Mouse (Mus musculus) thymus, postnatal 25 days (tissue): ENCODE results near the gene Cwc27.

Experiments
- DNase-seq: peaks from one replicate; pipeline ENCODE4 v3.0.0; 2022

Cwc27 gene

DNA sequence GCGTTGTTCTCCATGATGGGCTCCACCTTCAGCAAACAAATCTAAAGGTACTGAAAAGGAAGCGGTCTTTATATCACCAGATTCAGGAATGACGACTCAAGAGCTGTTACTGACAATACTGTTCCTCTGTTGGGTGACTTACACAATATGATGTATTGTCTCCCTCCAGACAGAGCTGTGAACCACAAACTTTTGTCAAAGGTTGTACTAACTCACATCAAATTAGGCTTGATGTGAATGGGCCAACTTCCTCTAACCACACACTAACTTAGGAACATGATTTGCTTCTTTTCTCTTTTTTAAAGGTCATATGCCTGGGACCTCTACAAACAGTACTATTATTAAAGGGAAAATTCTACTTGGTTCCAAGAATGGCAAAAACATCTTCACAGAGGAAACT lies 53.7 kb downstream of the Cwc27 start:
- DNase-seq = no peak

DNA sequence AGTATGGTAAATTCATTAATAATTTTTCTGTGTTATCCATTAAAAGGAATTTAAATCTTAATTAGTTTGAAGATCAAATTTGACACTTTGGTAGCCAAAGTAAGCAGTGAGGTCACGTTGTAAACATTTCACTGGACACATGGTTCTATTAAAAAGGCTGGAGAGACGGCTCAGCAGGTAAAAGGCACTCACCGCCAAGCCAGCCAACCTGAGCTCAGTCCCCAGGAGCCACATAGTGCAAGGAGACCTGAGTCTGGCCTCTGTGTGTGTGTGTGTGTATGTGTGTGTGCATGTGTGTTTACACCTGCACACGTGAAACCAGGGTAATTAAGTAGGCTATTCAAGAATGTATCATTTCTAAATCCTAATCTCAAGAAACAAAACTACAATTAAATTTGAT lies 54.5 kb downstream of the Cwc27 start:
- DNase-seq = no peak

DNA sequence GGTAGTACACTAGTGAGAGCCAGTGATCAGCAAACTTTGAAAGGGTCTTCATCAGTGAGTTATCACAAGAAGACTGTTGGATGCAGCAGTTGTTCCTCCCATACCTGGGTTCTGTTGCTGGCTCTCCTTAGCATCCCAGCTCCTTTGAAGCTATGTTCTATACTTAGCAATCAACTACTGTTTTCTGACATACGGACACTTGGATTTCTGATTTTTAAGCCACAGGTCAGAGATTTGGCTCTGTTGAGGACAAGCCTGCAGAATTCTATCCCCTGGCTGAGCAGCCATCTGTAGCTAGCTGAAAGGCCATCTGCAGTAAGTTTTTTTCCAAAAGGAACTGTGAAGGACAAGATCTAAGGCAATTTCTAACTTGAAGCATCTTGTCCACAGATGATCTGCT lies 57.6 kb downstream of the Cwc27 start:
- no peak for DNase-seq

DNA sequence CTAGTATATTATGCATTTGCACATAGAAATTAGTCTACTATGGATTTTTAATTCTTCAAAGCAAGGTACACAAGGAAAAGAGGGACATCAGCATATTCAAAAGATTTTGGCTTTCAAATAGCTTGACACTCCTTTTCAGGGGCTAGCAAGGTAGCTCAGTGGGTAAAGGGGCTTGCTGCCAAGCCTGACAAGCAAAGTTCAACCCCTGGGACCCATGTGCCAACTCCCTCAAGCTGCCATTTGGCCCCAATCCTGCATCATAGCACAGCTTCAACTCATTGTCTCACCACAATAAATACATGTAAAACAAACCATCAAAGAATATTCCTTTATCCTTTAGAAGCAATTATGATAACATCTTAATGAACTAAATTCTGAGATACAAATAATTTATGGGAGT lies 69.9 kb downstream of the Cwc27 start:
- no peak for DNase-seq

DNA sequence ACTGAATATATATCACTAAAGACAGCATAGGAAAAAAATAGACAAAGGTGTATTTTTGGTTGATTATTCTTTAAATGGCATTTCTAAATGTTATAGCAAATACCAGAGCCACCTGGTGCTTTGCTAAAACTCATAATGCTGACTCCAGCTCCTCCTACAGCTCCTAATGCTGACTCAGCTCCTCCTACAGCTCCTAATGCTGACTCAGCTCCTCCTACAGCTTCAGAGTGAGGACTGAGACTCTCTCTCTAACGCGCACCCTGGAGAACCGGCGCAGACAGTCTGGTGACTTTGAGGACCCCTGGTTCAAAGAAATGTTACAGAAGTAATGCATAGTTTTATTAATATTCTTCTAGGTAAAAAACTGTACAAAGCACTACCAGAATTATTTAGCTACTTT lies 74.1 kb downstream of the Cwc27 start:
- DNase-seq = no peak

DNA sequence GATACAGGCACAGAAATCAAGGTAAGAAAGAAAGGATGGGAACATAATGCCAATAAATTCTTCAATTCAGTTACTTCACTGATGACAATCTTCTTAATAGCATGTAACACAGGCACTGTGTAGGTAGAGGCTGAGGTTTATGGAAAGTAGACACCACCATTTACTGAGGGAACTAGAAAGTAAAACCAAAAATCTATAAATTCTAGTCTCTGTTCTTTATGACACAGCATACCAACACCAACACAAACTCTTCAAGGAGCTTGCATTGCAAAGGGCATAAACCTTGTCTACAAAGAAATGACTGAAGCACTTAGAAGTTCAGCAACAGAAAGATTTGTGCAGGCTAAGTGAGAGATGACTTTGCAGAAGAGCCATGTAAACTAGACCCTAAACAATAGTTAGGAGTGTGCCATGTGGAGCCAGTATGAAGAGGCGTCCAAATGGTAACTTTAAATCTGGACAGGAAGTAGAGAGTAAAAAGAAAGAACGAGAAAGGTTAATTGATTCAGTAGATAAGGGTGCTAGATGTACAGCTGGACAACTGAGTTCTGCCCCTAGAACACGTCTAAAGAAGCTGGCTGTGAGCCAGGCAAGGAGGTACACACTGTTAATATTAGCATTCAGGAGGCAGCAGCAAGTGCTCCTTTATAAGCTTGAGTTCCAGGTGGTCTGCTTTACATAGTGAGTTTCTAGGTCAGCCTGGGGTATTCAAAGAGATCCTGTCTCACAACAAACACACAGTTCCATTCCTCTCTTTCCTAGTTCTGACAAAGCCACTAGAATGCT lies 87.5 kb downstream of the Cwc27 start:
- DNase-seq = no peak

DNA sequence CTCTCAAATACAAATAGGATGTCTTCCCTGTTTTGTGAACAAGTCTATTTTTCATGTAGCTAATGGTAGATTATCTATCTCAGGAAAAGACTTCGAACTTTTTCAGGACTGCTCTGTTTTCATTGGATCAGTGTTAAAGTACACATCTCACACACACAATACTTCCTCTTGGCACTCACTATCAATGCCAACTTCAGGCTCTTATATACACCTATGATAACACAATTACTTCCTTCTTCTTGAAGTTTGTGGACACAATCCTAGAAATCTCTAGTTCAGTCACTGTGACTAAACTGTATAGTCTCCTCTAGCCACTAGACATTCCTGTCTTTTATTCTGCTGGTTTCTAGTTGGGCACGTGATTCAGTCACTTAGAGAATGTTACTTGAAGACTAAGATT lies 89.3 kb downstream of the Cwc27 start:
- DNase-seq = no peak

DNA sequence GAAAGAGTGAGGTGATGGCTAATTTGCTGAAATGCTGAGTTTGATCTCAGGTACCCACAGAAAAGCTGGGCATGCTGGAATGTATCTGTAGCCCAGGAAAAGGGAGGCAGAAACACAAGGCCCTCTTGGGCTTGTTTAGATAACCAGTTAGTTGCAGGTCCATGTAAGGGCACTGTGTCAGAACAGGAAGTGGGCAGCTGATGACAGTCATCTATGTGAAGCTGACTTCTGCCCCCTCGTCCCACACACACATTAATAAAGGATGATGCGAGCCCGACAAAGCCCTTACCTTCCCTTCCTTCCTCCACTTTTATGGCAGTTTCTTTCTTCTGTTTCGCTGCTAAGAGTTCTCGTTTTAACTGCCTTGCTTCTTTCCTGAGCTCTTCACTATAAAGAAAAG lies 96.8 kb downstream of the Cwc27 start:
- no peak for DNase-seq

DNA sequence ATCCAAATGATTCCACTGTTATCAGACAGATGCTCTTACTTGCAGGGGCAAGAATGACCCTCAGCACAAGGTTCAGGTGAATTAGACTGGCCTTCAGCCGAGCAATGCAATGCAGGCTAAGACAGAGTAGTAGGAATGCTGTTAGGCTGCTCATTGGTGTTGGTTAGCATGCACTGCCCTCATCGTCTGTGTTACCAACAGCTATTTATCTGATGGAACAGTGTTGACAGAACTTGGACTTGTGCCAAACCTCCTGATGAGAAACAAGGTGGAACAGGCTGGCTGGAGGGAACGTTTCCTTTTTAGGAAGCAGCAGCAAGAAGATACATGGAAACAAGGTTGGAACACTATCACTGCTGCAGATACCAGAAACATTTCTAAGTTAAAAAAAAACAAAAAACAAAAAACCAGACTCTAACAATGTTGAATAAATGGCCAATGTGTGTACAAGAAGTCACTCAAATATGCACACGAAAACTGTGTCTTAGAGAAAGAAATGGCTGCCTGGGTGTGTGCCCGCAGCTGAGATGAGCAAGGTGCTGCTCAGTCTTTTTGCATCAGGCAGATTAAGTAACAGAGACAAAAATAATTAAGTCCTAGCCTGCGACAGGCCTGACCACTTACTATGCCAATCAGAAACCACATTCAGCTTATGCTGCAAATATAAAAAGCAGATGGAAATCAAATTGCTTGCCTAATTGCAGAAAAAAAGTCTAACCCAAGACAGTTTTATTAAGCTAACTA lies 122.2 kb downstream of the Cwc27 start:
- no peak for DNase-seq

DNA sequence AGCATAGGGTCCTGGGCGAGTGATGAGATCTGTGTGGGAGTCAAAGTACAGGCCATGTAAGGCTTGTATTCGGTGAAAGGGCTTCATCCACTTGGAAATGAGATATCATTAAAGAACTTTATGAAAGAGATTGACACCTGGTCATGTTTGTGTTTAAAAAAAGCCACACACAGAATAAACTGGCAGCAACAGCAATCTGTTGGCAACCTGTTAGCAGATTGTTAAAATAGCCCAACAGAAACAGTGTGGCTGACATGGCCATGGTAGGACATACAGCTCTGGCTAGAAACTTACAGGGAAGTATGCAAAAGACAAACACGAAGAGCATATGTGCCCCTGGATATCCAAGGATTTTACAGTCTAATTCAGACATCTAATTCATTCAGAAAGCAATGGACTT lies 124.2 kb downstream of the Cwc27 start:
- DNase-seq = no peak

DNA sequence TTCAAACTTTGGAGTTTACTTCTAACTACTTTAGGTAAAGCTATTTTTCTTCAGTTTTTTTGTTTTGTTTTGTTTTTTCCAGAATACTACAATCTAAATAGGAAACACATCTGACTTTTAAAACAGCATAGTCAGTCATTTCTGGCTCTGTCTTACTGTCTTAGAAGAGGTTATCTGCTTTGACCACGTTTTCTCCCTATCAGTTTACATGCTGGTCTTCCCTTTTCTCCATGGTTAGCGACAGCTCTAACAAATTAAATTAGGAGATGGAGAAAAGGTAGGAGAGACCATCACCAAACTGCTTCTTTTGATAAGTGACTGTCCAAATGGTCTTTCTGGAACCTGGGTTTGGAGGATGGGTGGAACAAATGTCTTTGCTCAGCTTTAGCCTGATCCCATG lies 131.4 kb downstream of the Cwc27 start:
- no peak for DNase-seq

DNA sequence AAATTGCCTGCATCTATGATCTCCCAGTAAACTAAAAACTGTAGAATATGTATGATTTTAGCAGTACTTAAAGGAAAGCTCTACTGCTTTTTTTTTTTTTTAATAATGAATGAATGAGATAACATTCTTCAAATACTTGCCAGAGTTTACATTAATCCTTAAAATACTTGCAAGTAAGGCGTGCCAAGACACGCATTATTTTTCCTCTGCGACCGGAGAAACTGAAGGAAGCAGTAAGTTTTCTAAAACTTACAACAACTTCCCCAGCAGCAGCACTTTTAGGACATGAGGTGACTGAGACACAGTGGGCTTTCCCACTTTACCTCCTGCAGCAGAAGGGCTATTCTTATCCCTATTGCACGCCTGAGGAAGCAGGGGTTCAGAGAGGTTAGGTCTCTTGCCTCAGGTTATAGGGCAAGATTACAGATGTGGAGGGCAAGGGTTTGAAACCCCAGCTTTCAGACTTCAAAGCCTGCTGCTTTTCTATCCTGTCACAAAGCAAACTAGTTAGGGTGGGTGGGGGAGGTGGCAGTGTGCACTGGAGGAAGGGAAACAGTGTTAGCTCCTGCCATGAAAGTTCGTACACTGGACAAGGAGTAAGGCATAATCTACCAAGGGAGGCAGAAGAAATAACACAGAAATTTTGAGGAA lies 132.5 kb downstream of the Cwc27 start:
- DNase-seq = no peak

DNA sequence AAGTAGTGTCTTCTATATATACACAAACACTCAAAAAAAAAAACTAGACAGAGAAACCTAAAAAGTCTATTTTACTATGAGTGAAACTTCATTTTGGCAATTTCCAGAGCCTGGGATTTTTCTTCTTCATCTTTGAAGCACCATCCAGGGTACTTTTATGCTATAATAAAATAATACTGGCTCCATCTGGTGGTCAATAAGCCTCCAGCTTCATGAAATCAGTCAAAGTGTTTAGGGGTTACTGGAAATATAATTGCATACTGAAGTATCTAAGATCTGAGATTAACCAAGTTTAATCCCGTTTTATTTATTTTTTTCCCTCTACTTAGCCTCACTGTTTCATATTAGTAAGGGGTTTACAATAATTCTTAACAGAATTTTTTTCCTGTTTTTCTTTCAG lies 135.7 kb downstream of the Cwc27 start:
- no peak for DNase-seq

DNA sequence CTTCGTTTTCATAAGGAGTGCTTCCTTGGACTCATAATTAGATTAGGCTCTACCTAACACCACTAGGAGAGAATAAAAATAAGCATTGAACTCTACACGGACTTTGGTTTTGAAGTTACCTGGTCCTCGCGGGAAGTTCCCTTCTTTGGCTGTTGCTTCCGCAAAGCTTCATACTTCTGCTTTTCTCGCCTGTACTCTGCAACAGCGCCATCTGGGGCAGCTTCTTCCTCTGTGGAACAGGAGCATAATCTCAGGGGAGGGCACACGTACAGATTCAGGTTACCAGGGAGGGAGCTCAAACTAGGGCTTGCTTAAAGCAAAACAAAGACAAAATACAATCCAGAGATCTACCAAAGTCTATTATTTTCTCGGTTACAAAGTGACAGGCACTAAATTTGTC lies 155.8 kb downstream of the Cwc27 start:
- no peak for DNase-seq

DNA sequence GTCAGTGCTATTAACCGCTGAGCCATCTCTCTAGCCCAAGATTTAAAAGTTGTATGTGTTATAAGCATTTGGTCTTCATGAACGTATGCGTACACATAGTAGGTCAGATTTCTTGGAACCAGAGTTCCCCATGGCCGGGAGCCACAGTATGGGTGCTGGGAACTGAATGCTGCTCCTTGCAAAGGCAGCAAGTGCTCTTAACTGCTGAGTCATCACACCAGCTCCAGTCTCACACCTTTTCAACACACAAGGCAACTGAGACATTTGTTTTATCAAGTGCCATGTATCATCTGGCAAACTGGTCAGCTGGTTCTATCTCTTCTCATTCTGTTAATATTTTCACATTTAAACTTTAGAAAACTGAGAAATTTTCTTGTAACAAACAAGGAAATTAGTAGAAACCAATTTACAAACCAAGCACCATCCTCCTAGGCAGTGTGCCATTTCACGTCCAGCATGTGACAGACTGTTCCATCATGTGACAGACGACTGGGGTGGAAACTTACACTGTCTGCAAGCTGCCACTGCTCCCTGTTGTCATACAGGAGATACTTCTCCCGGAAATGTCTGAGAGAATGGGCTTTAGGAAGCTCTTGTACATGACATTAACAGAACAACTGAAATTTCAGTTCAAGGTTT lies 156.8 kb downstream of the Cwc27 start:
- DNase-seq = no peak

DNA sequence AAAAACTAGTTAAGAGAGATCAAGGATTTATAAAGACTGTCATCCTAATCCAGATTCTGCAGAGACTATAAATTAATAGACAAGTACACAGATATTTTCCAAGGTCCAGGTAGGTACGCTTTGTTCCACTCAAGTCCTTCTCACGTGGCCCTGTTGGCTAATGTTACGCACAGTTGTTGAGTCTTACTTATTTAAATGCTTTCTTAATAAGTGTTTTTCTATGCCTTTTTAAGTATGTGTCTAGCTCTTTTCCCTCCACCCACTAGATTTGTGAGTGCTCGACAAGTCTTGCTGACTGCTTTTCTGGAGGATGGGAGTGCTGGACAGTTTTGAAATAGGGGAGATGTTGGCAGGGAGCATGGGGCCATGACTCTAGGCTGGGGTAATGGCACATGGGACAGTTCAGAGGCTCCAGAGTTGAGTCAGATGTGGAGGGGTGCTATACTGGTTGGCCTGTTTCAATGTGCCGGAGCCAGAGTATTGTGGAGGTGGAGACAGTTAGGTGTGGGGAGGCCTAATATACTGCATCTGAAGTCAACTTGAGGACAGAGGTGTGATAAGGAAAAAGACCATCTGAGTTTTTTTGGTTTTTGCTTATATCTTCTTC lies 160.2 kb downstream of the Cwc27 start:
- no peak for DNase-seq

DNA sequence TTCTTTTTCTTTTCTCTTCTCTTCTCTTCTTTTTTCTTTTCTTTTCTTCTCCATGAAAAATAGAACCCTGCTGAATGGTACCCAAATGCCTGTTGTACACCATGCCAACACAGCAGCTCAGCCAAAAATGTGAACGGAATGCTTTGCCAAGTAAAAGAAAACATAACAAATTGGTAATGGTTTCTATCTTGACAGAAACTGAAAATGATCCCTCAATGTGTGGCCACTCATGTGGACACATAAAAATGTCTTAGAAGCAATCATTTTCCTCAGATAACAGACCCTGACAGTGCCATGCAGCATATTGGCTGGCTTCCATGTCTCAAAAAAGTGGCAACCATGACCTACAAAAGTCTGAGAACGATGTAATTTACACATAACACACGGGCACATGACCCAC lies 161.8 kb downstream of the Cwc27 start:
- DNase-seq = no peak

DNA sequence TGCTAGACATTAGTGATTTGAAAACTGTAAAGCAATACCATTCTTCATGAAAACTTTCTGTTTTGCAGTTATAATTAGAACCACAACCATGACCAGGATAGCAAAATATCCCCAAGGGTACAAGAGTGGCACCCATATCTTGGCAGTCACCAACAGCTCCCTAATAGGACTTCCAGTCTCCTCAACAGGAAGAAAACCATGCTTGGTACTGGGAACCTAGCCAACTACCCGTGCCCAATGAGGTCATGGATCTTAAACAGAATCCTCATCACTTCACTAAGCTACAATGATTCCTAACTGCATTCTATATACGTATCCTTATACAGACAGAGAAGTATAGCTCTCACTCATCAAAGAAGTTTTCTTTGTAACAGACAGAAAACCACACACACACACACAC lies 165.2 kb downstream of the Cwc27 start:
- no peak for DNase-seq

DNA sequence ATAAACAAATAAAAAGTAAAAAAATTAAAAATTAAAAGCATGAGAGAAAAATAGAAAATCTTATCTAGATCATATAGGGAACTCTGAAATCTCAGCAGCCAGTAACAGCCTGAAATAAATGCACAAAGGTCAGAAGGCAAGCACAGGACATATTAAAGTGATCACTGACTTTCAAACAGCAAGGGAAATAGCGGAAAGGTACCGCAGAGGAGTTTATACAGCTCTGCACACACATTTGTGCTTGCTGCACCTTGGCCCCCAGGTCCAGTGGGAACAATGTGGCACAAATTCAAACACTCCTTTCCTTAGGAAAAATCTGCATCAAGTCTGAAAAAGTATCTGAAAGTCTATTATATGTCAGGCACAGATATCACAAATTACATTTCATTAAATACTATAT lies 166.3 kb downstream of the Cwc27 start:
- no peak for DNase-seq

DNA sequence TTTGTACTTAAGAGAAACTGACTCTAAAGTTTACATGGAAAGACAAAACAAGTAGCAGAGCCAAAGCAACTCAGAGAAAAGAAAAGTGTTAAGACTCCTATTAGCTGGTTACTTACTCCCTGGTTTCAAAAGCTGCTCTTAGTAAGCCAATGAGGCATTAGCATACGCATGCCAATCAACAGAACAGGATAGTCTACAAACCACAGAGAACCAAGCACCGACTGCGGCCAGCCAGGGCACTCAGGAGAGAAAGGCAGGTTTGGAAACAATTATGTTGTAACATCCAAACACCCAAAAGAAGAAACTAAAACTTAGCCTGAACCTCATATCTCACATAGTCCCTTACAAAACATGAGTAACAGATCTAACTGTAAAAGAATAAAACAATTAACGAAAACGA lies 166.8 kb downstream of the Cwc27 start:
- no peak for DNase-seq

DNA sequence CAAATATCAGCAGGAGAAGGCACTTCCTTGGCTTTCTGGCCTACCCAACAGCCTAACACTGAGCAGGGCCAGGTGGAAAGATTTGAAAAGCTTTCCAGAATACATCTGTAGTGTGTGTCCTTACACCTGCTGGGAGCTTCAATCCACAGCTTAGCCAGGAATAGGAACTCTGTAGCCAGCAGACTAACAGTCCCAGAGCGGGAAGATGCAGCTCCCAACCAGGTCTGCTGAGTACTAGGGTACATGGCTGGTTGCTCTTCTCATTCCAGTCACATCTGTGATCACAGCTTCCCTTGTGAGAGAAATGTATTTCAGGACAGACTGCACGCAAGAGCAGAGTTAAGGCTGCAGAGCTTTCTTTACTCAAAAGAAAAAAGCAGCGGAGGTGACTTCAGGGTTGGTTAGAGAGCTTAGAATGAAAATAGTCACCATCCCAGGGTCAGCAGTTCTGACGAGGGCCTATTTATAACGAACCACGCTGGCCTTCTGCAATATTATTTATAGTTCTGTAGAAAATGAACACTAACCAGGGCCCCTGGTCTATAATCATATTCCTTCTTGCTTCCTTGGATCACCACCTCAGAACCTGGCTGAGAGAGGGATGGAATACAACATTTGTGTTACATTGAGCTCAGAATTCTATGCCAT lies 171.0 kb downstream of the Cwc27 start:
- no peak for DNase-seq

DNA sequence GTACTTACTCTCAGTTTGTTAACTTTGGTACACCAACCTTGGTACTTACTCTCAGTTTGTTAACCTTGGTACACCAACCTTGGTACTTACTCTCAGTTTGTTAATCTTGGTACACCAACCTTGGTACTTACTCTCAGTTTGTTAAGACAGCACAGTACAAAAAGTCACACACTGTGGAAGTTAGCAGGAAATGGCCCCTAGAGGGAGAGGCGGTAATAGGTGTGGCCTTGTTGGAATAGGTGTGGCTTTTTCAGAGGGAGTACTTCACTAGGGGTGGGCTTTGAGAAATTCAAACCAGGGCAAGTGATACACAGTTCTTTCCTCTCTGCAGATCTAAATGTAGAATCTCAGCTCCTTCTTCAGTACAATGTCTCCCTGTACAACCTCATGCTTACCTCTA lies 172.8 kb downstream of the Cwc27 start:
- no peak for DNase-seq
